Mouse (Mus musculus) left cerebral cortex, postnatal 4 days (tissue): Measurements from ENCODE around the gene Setdb1. TPM values are rescaled to one million over a fixed set of nuclear protein-coding genes. Genes with fewer than 3 reads are reported as not detected.

Experiments used
- DNase-seq: peaks from one replicate; pipeline ENCODE4 v3.0.0-alpha.2; 2022
- intact Hi-C: fragments of 180-260 bp; cut with DNase I; formaldehyde crosslinking; loops from one replicate; pipeline ENCODE4 v1.15.1; 2025
- total RNA-seq, 2 experiments: library from RNA; stranded (reverse); gene quantifications; 2 replicates each; pipeline ENCODE4 v1.2.3; 2021

Gene Setdb1
- total RNA-seq, 2 experiments from 2014 or later = 60.0 to 64.4 TPM

DNA sequence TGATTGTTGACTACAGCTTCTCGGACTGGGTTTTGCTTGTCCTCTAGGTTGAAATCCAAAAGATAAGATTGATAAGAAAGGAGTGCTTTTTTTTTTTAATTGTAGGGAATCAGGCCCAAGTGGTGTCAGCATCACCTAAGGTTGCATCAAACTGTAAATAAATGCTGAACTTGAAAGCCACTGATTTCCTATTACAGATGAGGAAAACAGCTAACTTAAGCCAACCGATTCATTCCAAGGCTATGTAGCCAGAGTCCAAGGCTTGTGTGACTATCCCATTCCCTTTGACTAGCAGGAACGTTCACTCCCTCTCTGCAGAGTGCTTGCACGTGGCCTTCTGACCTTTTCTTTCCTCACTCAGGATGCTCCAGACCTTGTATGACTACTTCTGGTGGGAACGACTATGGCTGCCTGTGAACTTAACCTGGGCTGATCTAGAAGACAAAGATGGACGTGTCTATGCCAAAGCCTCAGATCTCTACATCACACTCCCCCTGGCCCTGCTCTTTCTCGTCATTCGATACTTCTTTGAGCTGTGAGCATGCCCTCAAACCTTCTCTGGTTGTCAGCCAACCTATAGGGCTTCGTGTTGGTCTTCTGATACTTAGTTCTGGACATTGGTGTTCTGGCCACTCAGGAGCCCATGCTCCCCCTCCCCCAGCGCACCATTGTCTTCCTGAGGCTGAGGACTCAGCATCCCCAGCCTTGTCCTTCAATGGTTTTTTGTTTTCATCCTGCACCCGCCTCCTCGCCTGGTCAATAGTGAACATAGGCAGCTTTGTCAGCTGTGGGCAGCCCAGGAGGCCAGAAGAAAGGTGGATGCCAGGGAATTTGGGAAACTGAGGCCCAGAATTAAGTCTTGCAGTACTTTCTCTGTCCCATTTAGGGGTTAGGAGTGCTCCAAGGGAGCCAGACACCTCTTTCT lies 37.0 kb downstream of the Setdb1 start:
- intact Hi-C loops = no loop called here
- DNase-seq = no peak

GRCm38 (mm10) chr3:95319110-95319509 lies 37.9 kb downstream of the Setdb1 start:
- intact Hi-C loops = no loop called here

DNA sequence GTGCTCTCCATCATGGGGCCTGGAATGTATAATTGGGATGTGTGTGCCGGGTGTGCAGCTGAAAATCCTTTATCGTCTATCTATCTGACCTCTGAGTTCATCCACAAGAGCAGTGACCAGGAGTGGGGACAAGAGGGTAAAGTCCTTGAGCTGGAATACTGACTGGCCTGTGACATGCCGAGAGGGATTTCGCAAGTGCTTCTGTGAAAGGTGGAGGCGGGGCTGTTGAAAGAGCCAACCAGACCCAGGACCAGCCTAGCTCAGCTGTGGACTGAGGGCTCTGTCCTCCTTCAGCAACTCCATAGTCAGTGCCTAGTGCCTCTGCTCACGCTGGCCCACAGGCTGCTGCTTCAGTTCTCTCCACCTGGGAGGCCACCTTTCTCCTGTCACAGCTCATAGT lies 38.5 kb downstream of the Setdb1 start:
- intact Hi-C loops = no loop called here
- no peak for DNase-seq

More at GRCm38 (mm10) chr3:95319110-95319509, 37.9 kb downstream of the Setdb1 start:
- DNase-seq = no peak

- intact Hi-C loops = no loop called here
- DNase-seq = peak; percentile 60
Measured at GRCm38 (mm10) chr3:95317414-95318080, 39.5 kb downstream of the Setdb1 start.

GRCm38 (mm10) chr3:95315844-95316550 lies 41.0 kb downstream of the Setdb1 start:
- intact Hi-C loops = no loop called here
- no peak for DNase-seq

DNA sequence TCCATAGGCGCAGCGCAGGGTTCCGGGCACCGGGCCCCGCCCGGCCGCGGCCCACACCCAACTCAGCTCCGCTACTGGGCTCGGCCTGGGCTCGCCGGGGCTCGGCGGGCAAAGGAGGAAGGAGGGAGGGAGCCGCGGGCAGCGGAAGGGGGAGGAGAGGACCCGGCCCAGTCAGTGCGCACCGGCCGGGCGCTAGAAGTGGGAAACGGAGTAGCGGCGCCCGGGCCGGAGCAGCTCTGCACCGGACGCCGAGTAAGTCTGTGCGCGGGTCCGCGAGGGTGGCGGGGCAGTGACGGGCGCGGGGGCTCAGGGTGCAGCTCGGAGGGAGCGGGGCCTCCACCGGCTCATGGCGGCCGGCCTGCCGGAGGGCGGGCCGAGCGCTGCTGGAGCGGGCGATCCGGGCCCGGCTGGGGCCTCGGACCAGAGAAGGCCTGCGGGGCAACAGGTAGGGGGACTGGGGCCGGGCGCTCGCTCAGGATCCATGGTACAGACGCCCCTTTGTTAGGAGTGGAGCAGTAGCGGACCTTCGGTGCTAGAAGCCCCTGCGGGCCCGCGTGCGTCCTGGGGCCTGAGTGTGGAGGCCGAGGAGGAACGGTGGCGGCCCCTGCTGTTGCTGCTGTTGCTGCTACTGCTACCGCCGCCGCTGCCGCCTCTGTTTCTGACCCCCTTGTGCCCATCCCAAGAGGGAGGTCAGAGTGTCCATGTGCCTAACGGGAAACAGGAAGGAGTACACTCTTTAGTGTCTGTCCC lies 41.7 kb downstream of the Setdb1 start:
- peak; percentile 87 for DNase-seq
- intact Hi-C loops = no loop called here

GRCm38 (mm10) chr3:95314486-95315093 lies 42.4 kb downstream of the Setdb1 start, which contains the start of gene Cers2:
TSS of gene Cers2 (plus strand) at chr3:95314791.
- DNase-seq = no peak
- intact Hi-C loops = no loop called here

DNA sequence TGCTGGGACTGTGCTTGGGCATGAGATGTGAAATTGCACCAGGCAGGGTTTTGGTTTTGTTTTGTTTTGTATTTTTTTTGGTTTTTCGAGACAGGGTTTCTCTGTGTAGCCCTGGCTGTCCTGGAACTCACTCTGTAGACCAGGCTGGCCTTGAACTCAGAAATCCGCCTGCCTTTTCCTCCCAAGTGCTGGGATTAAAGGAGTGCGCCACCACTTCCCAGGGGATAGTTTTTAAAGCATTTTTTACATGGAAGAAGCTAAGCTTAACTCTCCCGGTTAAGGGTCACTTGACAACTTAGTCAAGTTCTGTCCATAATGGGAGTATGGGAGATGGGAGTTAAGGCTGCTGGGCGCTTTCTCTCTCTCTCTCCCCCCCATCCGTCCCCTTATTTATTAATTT lies 42.9 kb downstream of the Setdb1 start:
- intact Hi-C loops = no loop called here
- no peak for DNase-seq

DNA sequence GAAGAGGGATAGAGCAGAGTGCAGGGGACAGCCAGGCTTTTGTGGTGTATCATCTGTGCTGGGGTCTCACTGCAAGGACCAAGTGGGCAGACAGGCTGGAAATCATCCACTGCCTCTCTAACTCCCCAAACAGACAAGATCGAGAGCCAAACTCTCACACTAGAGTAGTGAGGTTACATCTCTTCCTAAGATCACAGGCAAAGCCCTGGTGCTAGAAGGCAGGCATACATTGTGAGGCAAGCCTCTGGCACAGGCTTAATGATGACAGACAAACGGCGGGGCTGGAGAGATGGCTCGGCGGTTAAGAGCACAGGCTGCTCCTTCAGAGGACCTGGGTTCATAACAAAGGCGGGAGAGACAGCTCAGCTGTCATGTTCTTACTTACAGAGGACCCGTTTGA lies 43.5 kb downstream of the Setdb1 start:
- no peak for DNase-seq

GRCm38 (mm10) chr3:95312623-95313022 lies 44.4 kb downstream of the Setdb1 start:
- no peak for DNase-seq
- intact Hi-C loops = no loop called here

More for the DNA sequence above, 43.5 kb downstream of the Setdb1 start:
- intact Hi-C loops = no loop called here

- DNase-seq = peak; percentile 58
- intact Hi-C loops = no loop called here
Measured at GRCm38 (mm10) chr3:95310968-95311882, 45.8 kb downstream of the Setdb1 start.

DNA sequence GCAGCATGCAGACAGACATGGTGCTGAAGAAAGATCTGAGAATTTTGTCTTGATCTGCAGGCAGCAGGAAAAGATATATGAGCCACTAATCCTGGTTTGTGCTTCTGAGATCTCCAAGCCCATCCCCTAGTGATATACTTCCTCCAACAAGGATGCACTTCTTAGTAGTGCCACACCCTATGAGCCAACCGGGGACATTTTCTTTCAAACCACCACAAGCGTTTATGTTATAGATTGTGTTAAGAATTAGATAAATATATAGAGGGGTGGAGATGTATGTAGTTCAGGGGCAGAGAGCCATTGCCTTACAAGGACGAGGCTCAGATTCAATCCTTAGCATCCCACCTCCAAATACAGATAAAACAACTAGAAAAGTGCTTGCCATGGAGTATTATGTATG lies 46.5 kb downstream of the Setdb1 start:
- intact Hi-C loops = no loop called here

GRCm38 (mm10) chr3:95307100-95307499 lies 49.9 kb downstream of the Setdb1 start, which contains the start of gene Anxa9:
TSS of gene Anxa9 (minus strand) at chr3:95307176.
- intact Hi-C loops = no loop called here

More for the DNA sequence above, 46.5 kb downstream of the Setdb1 start:
- no peak for DNase-seq

GRCm38 (mm10) chr3:95306244-95306643 lies 50.8 kb downstream of the Setdb1 start:
- DNase-seq = no peak
- intact Hi-C loops = no loop called here

More at GRCm38 (mm10) chr3:95307100-95307499, 49.9 kb downstream of the Setdb1 start, which contains the start of gene Anxa9:
- DNase-seq = no peak

DNA sequence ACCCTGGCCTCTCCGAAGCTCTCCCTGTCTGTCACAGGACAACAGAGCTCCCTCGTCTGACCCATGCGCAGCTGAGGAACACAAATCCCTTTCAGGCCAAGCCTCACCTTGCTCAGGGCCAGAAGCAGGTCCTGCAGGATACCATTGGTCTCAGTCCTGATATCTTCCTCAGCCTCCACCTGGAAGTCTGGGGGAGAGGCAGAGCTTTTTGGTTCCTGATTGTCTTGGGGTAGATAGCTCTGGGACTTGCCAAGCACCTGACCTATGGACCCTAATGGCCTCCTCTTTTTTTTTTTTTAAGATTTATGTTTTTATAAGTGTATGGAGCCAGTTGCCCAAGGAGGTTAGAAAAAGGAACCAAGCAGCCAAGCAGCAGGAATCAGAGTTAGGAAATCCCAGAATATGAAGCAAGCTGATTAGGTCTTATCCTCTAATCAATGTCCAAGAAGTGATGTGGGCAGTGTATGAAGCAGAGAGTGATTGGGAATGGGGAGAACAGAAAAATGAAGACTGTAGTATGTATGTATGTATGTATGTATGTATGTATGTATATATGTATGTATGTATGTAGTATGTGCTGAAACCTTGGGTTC lies 55.7 kb downstream of the Setdb1 start:
- DNase-seq = no peak
- intact Hi-C loops = no loop called here

DNA sequence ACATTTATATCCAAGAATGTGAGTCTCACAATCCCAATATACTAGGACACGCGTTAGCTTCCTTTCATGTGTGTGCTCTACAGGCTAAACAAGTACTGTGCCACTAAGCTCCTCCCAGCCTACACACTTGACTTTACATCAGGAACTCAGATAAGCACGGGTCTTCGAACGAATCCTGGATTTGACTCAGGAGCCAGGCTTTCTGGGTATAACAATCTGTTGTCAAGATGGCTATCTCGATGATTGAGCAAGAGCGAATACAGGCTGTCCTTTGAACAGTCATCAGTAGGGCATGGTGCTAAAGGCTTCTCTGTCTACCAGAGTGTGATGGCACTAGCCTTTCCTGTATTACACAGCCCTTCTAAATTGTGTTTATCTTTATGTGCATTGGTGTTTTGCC lies 59.0 kb downstream of the Setdb1 start:
- intact Hi-C loops = no loop called here
- no peak for DNase-seq

DNA sequence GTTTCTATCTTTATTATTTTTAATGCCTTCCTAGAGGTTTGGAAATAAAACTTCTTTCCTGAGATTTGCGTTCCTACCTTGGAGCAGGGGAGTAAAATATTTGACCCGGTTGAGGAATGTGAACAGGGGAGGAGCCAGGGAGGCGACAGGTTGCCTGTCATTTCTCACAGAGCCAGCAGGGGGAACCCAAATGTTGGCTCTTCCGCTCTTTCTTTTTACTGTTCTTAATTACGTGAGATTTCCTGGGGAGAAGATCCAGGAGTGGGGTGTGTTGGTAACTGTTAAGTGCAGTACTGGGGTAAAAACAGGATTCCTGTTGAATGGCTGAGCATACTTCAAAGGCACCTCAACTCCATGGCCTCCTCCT lies 60.9 kb downstream of the Setdb1 start:
- no peak for DNase-seq
- intact Hi-C loops = no loop called here

DNA sequence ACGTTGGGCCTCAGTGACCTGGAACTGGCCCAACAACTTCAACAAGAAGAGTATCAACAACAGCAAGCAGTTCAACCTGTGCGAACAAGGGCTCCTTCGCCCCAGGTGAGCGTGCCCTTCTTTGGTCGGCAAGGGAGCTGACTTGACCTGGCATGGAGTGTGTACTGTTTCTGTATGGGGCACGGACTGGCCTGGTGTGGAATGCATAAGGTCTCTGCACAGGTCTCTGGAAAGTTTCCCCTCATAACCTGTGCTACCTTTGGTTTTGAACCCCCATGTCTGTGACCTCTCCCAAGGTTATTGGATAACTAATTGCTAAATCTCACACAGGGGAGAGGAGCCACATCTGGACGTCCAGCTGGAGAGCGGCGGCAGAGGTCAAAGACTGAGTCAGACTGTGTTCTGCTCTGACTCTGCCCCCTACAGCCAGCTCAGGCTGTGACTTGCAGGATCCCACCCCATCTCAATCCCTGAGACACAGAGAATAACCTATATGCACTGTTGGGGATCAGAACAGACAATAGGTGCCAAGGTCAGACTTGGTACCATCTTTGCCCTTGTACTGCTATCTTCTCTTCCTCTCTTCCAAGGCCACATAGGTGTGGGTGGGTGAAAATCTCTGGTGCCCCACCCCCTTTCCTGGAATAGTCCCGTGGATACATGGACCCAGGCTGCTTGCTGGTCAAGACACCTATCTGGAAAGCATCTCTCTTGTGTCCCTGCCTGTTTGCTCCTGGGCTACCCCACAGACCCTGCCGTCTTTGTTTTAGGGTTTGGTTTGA lies 61.5 kb downstream of the Setdb1 start:
- no peak for DNase-seq
- intact Hi-C loops = no loop called here
